Mouse (Mus musculus) adrenal gland, postnatal 25 days (tissue): ENCODE measurements around the gene Tmprss4. TPM values are rescaled to one million over a fixed set of nuclear protein-coding genes. Genes with fewer than 3 reads are reported as not detected.

Experiments
- DNase-seq: peaks from one replicate; pipeline ENCODE4 v3.0.0; 2021; ENCODE audit warnings: mixed read lengths
- long read RNA-seq: library from polyadenylated mRNA; stranded (forward); transcript quantifications from one replicate; pipeline ENCODE4 v2.0.0, GENCODE M21; 2021
- total RNA-seq: library from RNA; stranded (reverse); gene quantifications from 2 replicates; pipeline ENCODE4 v1.2.3, GENCODE M21; 2021

Gene Tmprss4
- total RNA-seq = not detected in 2 replicates
- long read RNA-seq = 0 reads

- no peak for DNase-seq
Measured at GRCm38 (mm10) chr9:45203797-45204410, at the start of gene Tmprss4. TSS of gene Tmprss4 (minus strand) at chr9:45204092.

GRCm38 (mm10) chr9:45252395-45252794 lies 48.5 kb upstream of the Tmprss4 start:
- DNase-seq = no peak

GRCm38 (mm10) chr9:45251990-45252389 lies 48.1 kb upstream of the Tmprss4 start:
- no peak for DNase-seq

GRCm38 (mm10) chr9:45251281-45251680 lies 47.4 kb upstream of the Tmprss4 start:
- no peak for DNase-seq

GRCm38 (mm10) chr9:45250306-45250705 lies 46.4 kb upstream of the Tmprss4 start:
- no peak for DNase-seq

- DNase-seq = no peak
Measured at GRCm38 (mm10) chr9:45247536-45247935, 43.6 kb upstream of the Tmprss4 start.

- no peak for DNase-seq
Measured at GRCm38 (mm10) chr9:45246060-45246459, 42.2 kb upstream of the Tmprss4 start.

GRCm38 (mm10) chr9:45245432-45245831 lies 41.5 kb upstream of the Tmprss4 start:
- DNase-seq = no peak

GRCm38 (mm10) chr9:45241397-45241796 lies 37.5 kb upstream of the Tmprss4 start:
- DNase-seq = no peak

GRCm38 (mm10) chr9:45236744-45237143 lies 32.9 kb upstream of the Tmprss4 start:
- DNase-seq = no peak

GRCm38 (mm10) chr9:45235668-45236227 lies 31.9 kb upstream of the Tmprss4 start:
- no peak for DNase-seq

GRCm38 (mm10) chr9:45229359-45229758 lies 25.5 kb upstream of the Tmprss4 start:
- no peak for DNase-seq

- peak; percentile 91 for DNase-seq
Measured at GRCm38 (mm10) chr9:45221567-45221966, 17.7 kb upstream of the Tmprss4 start.

GRCm38 (mm10) chr9:45219644-45220043 lies 15.8 kb upstream of the Tmprss4 start:
- no peak for DNase-seq

- no peak for DNase-seq
Measured at GRCm38 (mm10) chr9:45215526-45216179, 11.8 kb upstream of the Tmprss4 start.

GRCm38 (mm10) chr9:45212001-45212400 lies 8.1 kb upstream of the Tmprss4 start:
- DNase-seq = no peak

- DNase-seq = no peak
Measured at GRCm38 (mm10) chr9:45207015-45207743, 3.3 kb upstream of the Tmprss4 start.

- DNase-seq = no peak
Measured at GRCm38 (mm10) chr9:45206121-45206520, 2.2 kb upstream of the Tmprss4 start.

GRCm38 (mm10) chr9:45205143-45205542 lies 1.3 kb upstream of the Tmprss4 start:
- DNase-seq = no peak

- no peak for DNase-seq
Measured at GRCm38 (mm10) chr9:45202021-45202798, 1.7 kb downstream of the Tmprss4 start.

- peak; percentile 21 for DNase-seq
Measured at GRCm38 (mm10) chr9:45201319-45201947, 2.5 kb downstream of the Tmprss4 start.

GRCm38 (mm10) chr9:45197549-45197948 lies 6.3 kb downstream of the Tmprss4 start:
- DNase-seq = no peak
